Mouse (Mus musculus) heart, adult 2 months (tissue): ENCODE results near the gene Ifna6.

ENCODE experiments used
- CTCF ChIP-seq: fragments of 200-600 bp; IDR thresholded peaks from 2 replicates; pipeline ENCODE4 v1.8.1; 2022; ENCODE audit warnings: antibody characterized with exemption, mild to moderate bottlenecking, moderate library complexity
- POLR2A ChIP-seq: fragments of 200-500 bp; IDR thresholded peaks from 2 replicates; pipeline ENCODE4 v1.6.1; 2011; ENCODE audit warnings: mild to moderate bottlenecking, low read depth, low read length, control low read depth; ENCODE audit not compliant: insufficient read depth

DNA sequence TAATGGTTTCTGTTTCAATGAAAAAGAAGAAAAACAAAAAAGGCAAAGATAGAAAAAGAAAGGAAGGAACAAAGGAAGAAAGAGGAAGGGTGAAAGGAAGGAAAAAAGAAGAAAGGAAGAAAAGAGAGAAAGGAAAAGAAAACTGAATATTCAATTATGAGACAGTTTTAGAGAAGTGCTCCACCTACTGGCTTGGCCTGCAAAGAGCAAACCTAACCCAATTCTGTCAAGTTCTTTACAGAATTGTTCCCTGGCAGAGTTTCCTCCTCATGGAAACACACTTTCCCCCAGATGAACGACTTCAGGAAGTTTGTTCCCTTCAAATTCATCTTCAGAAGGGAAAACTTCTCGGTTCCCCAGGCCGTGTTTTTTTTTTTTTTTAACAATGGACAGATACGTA lies 4.2 kb upstream of the Ifna6 start:
- TF ChIP-seq CTCF: peak; percentile 67
- no peak for TF ChIP-seq POLR2A
